In the genomic region with DNA sequence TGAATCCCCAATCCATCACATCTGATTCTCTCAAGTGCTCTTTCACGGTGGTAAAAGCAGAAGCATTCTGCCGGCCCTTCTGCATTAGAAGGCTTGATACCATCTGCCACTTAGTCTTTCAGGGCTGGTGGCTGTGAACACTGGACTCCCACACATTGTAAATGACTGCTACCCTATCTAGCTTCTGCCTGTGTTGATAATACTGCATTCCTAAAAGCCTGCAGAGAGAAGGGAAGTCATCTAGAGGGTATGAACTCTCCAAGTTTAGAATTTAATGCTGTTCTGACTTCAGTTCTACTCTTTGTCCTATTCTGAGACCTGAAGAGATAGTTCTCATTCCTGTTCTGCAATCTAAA, we compare ENCODE assay signal across 19 mouse cellular contexts.
A peak's percentile ranks its signal among the peaks of the same experiment; 100 is the strongest.
DNase-seq lines count a peak whose midpoint lies in the region; ATAC-seq and TF ChIP-seq lines count a peak whose summit lies in the region.
"Had no signal": no experiment of that assay in that cellular context is flagged by ENCODE, and none has a peak within 500 bp of the region (broad histone marks: within the 10 kb centered on the region; RNA-seq: fewer than 3 reads in every experiment).

No protein-coding gene starts in this region.

- H3K27ac ChIP-seq in heart, embryonic 15.5 days = peak overlapping the region; percentile 66
- H3K27ac ChIP-seq in kidney, postnatal 0 days = peak overlapping the region; percentile 50; the same call in 1 of the 2 replicates
- H3K27ac ChIP-seq: embryonic facial prominence, embryonic 15.5 days; forebrain, embryonic 10.5 days; hindbrain, embryonic 12.5 days; midbrain, embryonic 12.5 days; neural tube, embryonic 13.5 days had no signal

- intact Hi-C loops in heart, postnatal 10 days (cut with DNase I) = no loop called here

- no peak for TF ChIP-seq CTCF in kidney, postnatal 0 days (IDR thresholded peaks at IDR 0.05; ENCODE audit: low read depth)

- no peaks in the 10 kb centered on the region for H3K27me3 ChIP-seq in heart, embryonic 15.5 days
- no peaks in the 10 kb centered on the region for H3K27me3 ChIP-seq in kidney, postnatal 0 days (ENCODE audit: insufficient read depth, low read length)
- H3K27me3 ChIP-seq: embryonic facial prominence, embryonic 15.5 days; hindbrain, embryonic 12.5 days; midbrain, embryonic 12.5 days; neural tube, embryonic 13.5 days had no signal

- no peaks in the 10 kb centered on the region for H3K9me3 ChIP-seq in heart, embryonic 15.5 days (replicated peaks)
- no peaks in the 10 kb centered on the region for H3K9me3 ChIP-seq in kidney, postnatal 0 days (replicated peaks; ENCODE audit: low read length)
- H3K9me3 ChIP-seq: embryonic facial prominence, embryonic 15.5 days; forebrain, embryonic 10.5 days; hindbrain, embryonic 12.5 days; midbrain, embryonic 12.5 days; neural tube, embryonic 13.5 days had no signal

- H3K4me3 ChIP-seq in heart, embryonic 15.5 days = no peak overlapping the region
- H3K4me3 ChIP-seq in kidney, postnatal 0 days (replicated peaks; ENCODE audit: low read depth, low read length) = no peak overlapping the region
- H3K4me3 ChIP-seq: embryonic facial prominence, embryonic 15.5 days; forebrain, embryonic 10.5 days; hindbrain, embryonic 12.5 days; midbrain, embryonic 12.5 days; neural tube, embryonic 13.5 days had no signal

- peak overlapping the region; percentile 38 for H3K4me2 ChIP-seq in heart, embryonic 15.5 days
- peak overlapping the region; percentile 2; the same call in 1 of the 2 replicates for H3K4me2 ChIP-seq in kidney, postnatal 0 days (ENCODE audit: low read length)
- H3K4me2 ChIP-seq: embryonic facial prominence, embryonic 15.5 days; hindbrain, embryonic 12.5 days; liver, embryonic 11.5 days; midbrain, embryonic 12.5 days; neural tube, embryonic 13.5 days had no signal

- 8% methylated on average over 2 of the region's 2 CpGs for WGBS in heart, embryonic 15.5 days
- WGBS in kidney, postnatal 0 days = 7% methylated on average over 2 of the region's 2 CpGs

- H3K4me1 ChIP-seq in heart, embryonic 15.5 days (replicated peaks) = peaks cover 25% of the 10 kb centered on the region
- H3K4me1 ChIP-seq in kidney, postnatal 0 days (replicated peaks; ENCODE audit: insufficient read depth, low read length) = peaks cover 16% of the 10 kb centered on the region; the same call in 1 of the 2 replicates
- H3K4me1 ChIP-seq: hindbrain, embryonic 12.5 days; midbrain, embryonic 12.5 days; neural tube, embryonic 13.5 days had no signal

- no peaks in the 10 kb centered on the region for H3K36me3 ChIP-seq in heart, embryonic 15.5 days
- H3K36me3 ChIP-seq in kidney, postnatal 0 days (ENCODE audit: insufficient read depth, low read length) = no peaks in the 10 kb centered on the region
- H3K36me3 ChIP-seq: embryonic facial prominence, embryonic 15.5 days; forebrain, embryonic 10.5 days; hindbrain, embryonic 12.5 days; midbrain, embryonic 12.5 days; neural tube, embryonic 13.5 days had no signal

- ATAC-seq in frontal cortex, adult (ENCODE audit: low TSS enrichment) = peak; percentile 41; the same call in 1 of the 2 replicates
- ATAC-seq in heart, embryonic 15.5 days (replicated peaks; ENCODE audit: insufficient number of reproducible peaks, insufficient read depth, low FRiP score, low read depth) = no peak
- ATAC-seq in kidney, postnatal 0 days (replicated peaks; ENCODE audit: low FRiP score, low read depth) = no peak

- no peak overlapping the region for H3K9ac ChIP-seq in heart, embryonic 15.5 days
- no peak overlapping the region for H3K9ac ChIP-seq in kidney, postnatal 0 days (ENCODE audit: low read depth, low read length)
- H3K9ac ChIP-seq: embryonic facial prominence, embryonic 15.5 days; hindbrain, embryonic 12.5 days; midbrain, embryonic 12.5 days; neural tube, embryonic 13.5 days had no signal

- DNase-seq in frontal cortex, postnatal 14 days (ENCODE audit: low spot score in 2 of 2) = no peak
- DNase-seq in heart, postnatal 10 days = no peak
- peak; percentile 74 for DNase-seq in kidney, postnatal 0 days (ENCODE audit: low spot score)
- DNase-seq in kidney, adult 11 months = no peak
- peak; percentile 13 to 19 for DNase-seq in right cerebral cortex, adult 2 months (ENCODE audit: low spot score in 2 of 2)
- DNase-seq in right cerebral cortex, postnatal 25 days = no peak
- DNase-seq: cerebellum, adult 9-11 months; gastrocnemius, postnatal 25 days; left cerebral cortex, postnatal 4 days; right cerebral cortex, postnatal 4 days; thymus, postnatal 4 days had no signal

Comparison
In these comparisons a context has a peak if more than half of its experiments do, and no peak if none do; other contexts are left out.
1. DNase-seq: peak in kidney, postnatal 0 days (single experiment) and right cerebral cortex, adult 2 months (2 of 2); none in frontal cortex, postnatal 14 days (0 of 2), heart, postnatal 10 days (0 of 2), kidney, adult 11 months (single experiment) and right cerebral cortex, postnatal 25 days (single experiment).